In the genomic region with DNA sequence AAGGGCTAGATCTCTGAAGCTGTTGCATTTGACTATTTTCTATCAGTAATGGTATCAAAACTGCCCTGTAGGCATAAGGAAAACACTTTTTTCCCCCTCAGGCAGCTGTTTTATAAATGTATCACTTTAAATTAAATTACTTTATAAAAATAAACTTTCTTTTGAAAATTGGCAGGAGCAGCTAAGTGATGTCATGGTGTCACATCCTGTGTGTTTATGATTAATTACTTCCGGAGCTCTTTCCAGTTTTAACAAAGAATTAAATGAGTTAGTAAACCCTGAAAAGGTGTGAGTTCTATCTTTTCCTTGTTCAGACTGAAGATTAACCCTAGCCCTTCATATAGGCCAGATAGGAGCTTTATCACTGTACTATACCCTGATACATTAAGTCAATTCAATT, we compare ENCODE assay signal across 24 mouse cellular contexts. TPM values are rescaled to one million over a fixed set of nuclear protein-coding genes. Genes with fewer than 3 reads are reported as not detected.
DNase-seq lines count a peak whose midpoint lies in the region; ATAC-seq and TF ChIP-seq lines count a peak whose summit lies in the region.
"Had no signal": no experiment of that assay in that cellular context is flagged by ENCODE, and none has a peak within 500 bp of the region (broad histone marks: within the 10 kb centered on the region; RNA-seq: fewer than 3 reads in every experiment).

No protein-coding gene starts in this region.

- H3K4me3 ChIP-seq in lung, embryonic 16.5 days (ENCODE audit: low read length), result no peak overlapping the region
- H3K4me3 ChIP-seq in lung, adult 2 months (replicated peaks; ENCODE audit: extremely low read depth, low read depth, low read length), result no peak overlapping the region
- H3K4me3 ChIP-seq: embryonic facial prominence, embryonic 12.5 days; embryonic facial prominence, embryonic 15.5 days; gastrocnemius, adult 2 months; hindbrain, embryonic 12.5 days; hindbrain, embryonic 15.5 days had no signal

- H3K4me1 ChIP-seq in lung, embryonic 16.5 days (replicated peaks; ENCODE audit: control insufficient read depth, insufficient read depth, low read length), result no peaks in the 10 kb centered on the region; the same call in 1 of the 2 replicates
- peaks cover 2% of the 10 kb centered on the region; the same call in 1 of the 2 replicates for H3K4me1 ChIP-seq in lung, adult 2 months (ENCODE audit: control insufficient read depth, insufficient read depth, low read length)
- H3K4me1 ChIP-seq: embryonic facial prominence, embryonic 12.5 days; embryonic facial prominence, embryonic 15.5 days; hindbrain, embryonic 12.5 days; hindbrain, embryonic 15.5 days had no signal

- no peaks in the 10 kb centered on the region for H3K36me3 ChIP-seq in lung, embryonic 16.5 days (ENCODE audit: control insufficient read depth, insufficient read depth, low read length)
- H3K36me3 ChIP-seq: embryonic facial prominence, embryonic 12.5 days; embryonic facial prominence, embryonic 15.5 days; hindbrain, embryonic 12.5 days; hindbrain, embryonic 15.5 days had no signal

- H3K4me2 ChIP-seq in lung, embryonic 16.5 days (ENCODE audit: low read depth, low read length), result no peak overlapping the region
- H3K4me2 ChIP-seq: embryonic facial prominence, embryonic 12.5 days; embryonic facial prominence, embryonic 15.5 days; heart, embryonic 11.5 days; hindbrain, embryonic 12.5 days; hindbrain, embryonic 15.5 days had no signal

- H3K27ac ChIP-seq in lung, embryonic 16.5 days (ENCODE audit: low read length), result no peak overlapping the region
- H3K27ac ChIP-seq: embryonic facial prominence, embryonic 12.5 days; embryonic facial prominence, embryonic 15.5 days; gastrocnemius, adult 2 months; hindbrain, embryonic 12.5 days; hindbrain, embryonic 15.5 days had no signal

- TF ChIP-seq POLR2A in lung, adult 2 months (IDR thresholded peaks at IDR 0.05; ENCODE audit: borderline replicate concordance, extremely low read depth, low read depth, low read length), result no peak

- peak; percentile 9 for DNase-seq in kidney, postnatal 14 days
- DNase-seq in kidney, postnatal 25 days, result no peak
- DNase-seq in lung, adult 2 months, result no peak
- DNase-seq in 3T3-L1 (ENCODE audit: low read depth, low spot score), result peak; percentile 31
- DNase-seq in adipocyte (ENCODE audit: low spot score), result peak; percentile 12
- DNase-seq: adrenal gland, postnatal 10 days; adrenal gland, postnatal 36 days; cerebellum, adult 18-20 months; cerebellum, adult 9-10 months; cerebellum, postnatal 25 days; forebrain, postnatal 0 days; gastrocnemius, adult 2 months; gastrocnemius, postnatal 14 days; heart, adult 11 months had no signal

- H3K9me3 ChIP-seq in lung, embryonic 16.5 days (ENCODE audit: control insufficient read depth, low read length), result no peaks in the 10 kb centered on the region
- H3K9me3 ChIP-seq: embryonic facial prominence, embryonic 12.5 days; embryonic facial prominence, embryonic 15.5 days; hindbrain, embryonic 12.5 days; hindbrain, embryonic 15.5 days had no signal

- no peaks in the 10 kb centered on the region for H3K27me3 ChIP-seq in lung, embryonic 16.5 days (ENCODE audit: control insufficient read depth, insufficient read depth, low read depth, low read length)
- H3K27me3 ChIP-seq: embryonic facial prominence, embryonic 12.5 days; embryonic facial prominence, embryonic 15.5 days; hindbrain, embryonic 12.5 days; hindbrain, embryonic 15.5 days had no signal

- 42% methylated on average over 1 of the region's 1 CpGs for WGBS in lung, embryonic 16.5 days
- WGBS in lung, adult 2 months, result 36% methylated on average over 1 of the region's 1 CpGs

- TF ChIP-seq CTCF in lung, adult 2 months (IDR thresholded peaks at IDR 0.05; ENCODE audit: insufficient read depth, low read length), result no peak

- ATAC-seq in lung, embryonic 16.5 days (ENCODE audit: low read depth), result peak; percentile 67
- ATAC-seq: activated CD4-positive, CD25-positive, alpha-beta regulatory T cell, adult 4 months; forebrain, embryonic 14.5 days; forebrain, postnatal 0 days had no signal

- no peak overlapping the region for H3K9ac ChIP-seq in lung, embryonic 16.5 days (ENCODE audit: low read length)
- H3K9ac ChIP-seq: embryonic facial prominence, embryonic 12.5 days; embryonic facial prominence, embryonic 15.5 days; forebrain, postnatal 0 days; hindbrain, embryonic 12.5 days; hindbrain, embryonic 15.5 days had no signal

RNA-seq across cellular contexts. Expression of gene Slc39a12, which starts 59.2 kb away (rescaled TPM):
- polyA plus RNA-seq in lung, embryonic 16.5 days (2015; fragmentation: Nextera tagmentation; extraction: Ambion mirVana), result not detected in 2 replicates
- 0.12 and 0.22 TPM in 2 replicates for polyA plus RNA-seq in lung, adult 2 months (2012; rRNA removed)
- polyA plus RNA-seq: activated CD4-positive, CD25-positive, alpha-beta regulatory T cell, adult 4 months; heart, embryonic 11.5 days; heart, embryonic 14.5 days; heart, postnatal 0 days had no signal

Comparison
In these comparisons a context has a peak if more than half of its experiments do, and no peak if none do; other contexts are left out.
1. DNase-seq: peak in kidney, postnatal 14 days (single experiment), 3T3-L1 (single experiment) and adipocyte (single experiment); none in kidney, postnatal 25 days (0 of 2) and lung, adult 2 months (single experiment).